Mouse (Mus musculus): ENCODE measurements at regions not wholly inside any gene's neighbourhood (a gene's known extent, or its start where the extent isn't known, plus 50 kb on each side); places are given as distances from the start of the nearest gene placed in this dataset.
A peak's percentile ranks its signal among the peaks of the same experiment; 100 is the strongest.

DNA sequence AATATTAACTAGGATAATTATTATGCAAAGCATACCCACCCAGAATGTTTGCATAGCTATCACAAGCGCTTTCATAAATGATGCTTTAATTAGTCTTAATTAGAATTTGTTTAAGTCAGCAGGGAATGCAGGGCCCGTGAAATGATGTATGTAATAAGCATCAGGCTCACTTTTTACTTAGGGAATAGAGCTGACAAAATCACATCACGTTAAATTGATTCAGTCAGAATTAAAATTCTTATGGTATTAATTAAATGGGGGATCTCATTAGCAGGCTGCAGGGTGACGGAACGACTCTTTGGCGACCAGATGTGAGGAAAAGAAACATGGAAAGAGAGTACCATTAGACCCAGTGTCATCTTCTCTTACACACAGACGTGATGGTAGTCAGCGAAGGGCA, 285.5 kb downstream of the Gpd2 start:
- Histone ChIP-seq H3K9me3 (no peaks in the 10 kb centered on the region), H3K27me3 (no peaks in the 10 kb centered on the region), H3K27ac (no peak overlapping the region), H3K36me3 (no peaks in the 10 kb centered on the region), H3K4me1 (no peaks in the 10 kb centered on the region), H3K9ac (no peak overlapping the region), H3K4me2 (replicated peaks) (no peak overlapping the region), H3K4me3 (no peak overlapping the region)
- WGBS: 47% methylated on average over 8 of the region's 8 CpGs
- ATAC-seq (ENCODE audit: low FRiP score, low read depth): no peak

DNA sequence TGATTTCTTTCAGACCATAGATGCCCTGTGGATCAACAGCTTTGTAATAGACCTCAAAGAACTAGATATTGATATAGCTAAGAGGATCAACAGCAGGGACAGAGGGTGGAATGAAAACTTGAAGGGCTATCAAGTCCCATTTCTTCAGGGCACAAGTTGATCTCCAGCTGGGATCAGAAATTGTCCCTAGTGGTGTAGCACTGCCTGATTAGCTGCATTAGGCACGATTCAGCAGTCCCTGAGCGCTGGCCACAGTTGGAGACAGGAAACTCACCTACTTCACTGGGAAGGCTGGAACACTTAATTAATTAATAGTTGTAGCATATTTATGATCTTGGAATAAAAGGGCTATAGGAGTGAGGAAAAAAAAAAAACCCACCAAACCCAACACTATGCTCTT, 290.5 kb downstream of the Gpd2 start:
- Histone ChIP-seq H3K4me1 (no peaks in the 10 kb centered on the region), H3K9ac (no peak overlapping the region), H3K27me3 (no peaks in the 10 kb centered on the region), H3K4me3 (no peak overlapping the region), H3K9me3 (no peaks in the 10 kb centered on the region), H3K36me3 (no peaks in the 10 kb centered on the region), H3K27ac (no peak overlapping the region), H3K4me2 (replicated peaks) (no peak overlapping the region)
- no peak for ATAC-seq (ENCODE audit: low FRiP score, low read depth)
- 32% methylated on average over 2 of the region's 2 CpGs for WGBS

DNA sequence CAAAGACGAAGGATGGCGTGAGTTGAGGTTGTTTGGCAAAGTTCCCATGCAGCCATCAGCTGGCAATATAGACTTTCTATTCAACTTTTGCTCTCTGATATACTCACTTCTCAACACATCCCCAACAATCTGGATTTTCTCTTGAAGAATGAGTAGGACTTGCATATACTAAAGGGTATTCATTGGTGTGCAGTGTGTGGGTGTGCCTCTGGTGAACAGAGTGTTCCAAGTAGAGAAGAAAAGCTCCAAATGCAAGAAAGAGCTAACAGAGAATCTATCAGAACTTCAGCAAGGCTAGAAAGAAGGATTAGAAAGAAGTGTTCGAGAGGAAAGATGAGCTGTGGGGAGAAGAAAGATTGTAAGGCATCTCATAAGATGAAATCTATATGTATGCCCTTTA, 302.4 kb downstream of the Gpd2 start:
- 89% methylated on average over 3 of the region's 3 CpGs for WGBS
- no peak overlapping the region for H3K27ac ChIP-seq
- no peaks in the 10 kb centered on the region for H3K4me1 ChIP-seq
- no peaks in the 10 kb centered on the region for H3K36me3 ChIP-seq
- no peaks in the 10 kb centered on the region for H3K9me3 ChIP-seq
- no peak overlapping the region for H3K4me3 ChIP-seq
- H3K4me2 ChIP-seq (replicated peaks): no peak overlapping the region
- H3K9ac ChIP-seq: no peak overlapping the region
- no peaks in the 10 kb centered on the region for H3K27me3 ChIP-seq
- no peak for ATAC-seq (ENCODE audit: low FRiP score, low read depth)

DNA sequence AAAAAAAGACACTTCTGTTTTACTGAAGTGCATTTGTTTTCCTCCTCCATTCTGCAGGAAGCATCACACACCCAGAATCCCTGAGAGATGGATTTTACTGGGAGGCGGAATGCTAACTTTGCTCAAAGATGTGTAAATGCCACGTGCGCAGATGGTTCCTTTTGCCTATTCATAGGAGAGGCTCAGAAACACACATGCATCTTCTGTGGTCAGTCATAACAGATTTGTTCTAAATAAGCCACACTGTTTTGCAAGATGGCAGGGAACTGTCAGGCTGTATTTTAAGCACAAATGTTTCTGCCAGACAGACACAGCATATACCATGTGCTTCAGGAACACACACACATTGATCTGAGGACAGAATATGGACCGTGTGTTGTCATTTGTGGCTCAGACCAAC, 327.8 kb downstream of the Gpd2 start:
- H3K4me3 ChIP-seq: no peak overlapping the region
- H3K4me2 ChIP-seq (replicated peaks): no peak overlapping the region
- 90% methylated on average over 4 of the region's 4 CpGs for WGBS
- H3K27me3 ChIP-seq: no peaks in the 10 kb centered on the region
- ATAC-seq (ENCODE audit: low FRiP score, low read depth): no peak
- H3K36me3 ChIP-seq: no peaks in the 10 kb centered on the region
- H3K27ac ChIP-seq: no peak overlapping the region
- no peaks in the 10 kb centered on the region for H3K4me1 ChIP-seq
- H3K9ac ChIP-seq: no peak overlapping the region
- H3K9me3 ChIP-seq: 0 out of 2 replicates have a peak, but pooled peaks cover 3% of the 10 kb centered on the region

DNA sequence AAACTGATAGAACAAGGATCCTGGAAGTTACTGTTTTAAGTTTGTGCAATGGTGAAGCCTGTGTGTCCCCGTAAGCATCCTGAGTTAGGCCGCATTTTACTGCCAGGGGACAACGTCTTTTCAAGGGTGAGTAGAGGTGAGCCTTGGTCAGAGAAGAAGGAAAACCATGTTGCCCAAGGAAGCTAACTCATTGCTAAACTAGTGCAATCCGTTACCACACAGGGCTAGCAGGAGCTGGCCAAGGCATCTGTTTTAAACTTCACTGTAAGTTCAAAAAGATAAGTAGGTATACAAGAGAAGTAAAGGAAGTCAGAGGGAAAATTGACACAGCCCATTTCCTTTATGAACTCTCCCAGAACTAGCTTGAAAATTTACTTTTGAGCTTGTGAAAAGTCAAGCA, 328.7 kb downstream of the Gpd2 start:
- 0 out of 2 replicates have a peak, but pooled peaks cover 3% of the 10 kb centered on the region for H3K9me3 ChIP-seq
- 77% methylated on average over 4 of the region's 4 CpGs for WGBS
- H3K27ac ChIP-seq: no peak overlapping the region
- no peaks in the 10 kb centered on the region for H3K4me1 ChIP-seq
- H3K9ac ChIP-seq: no peak overlapping the region
- H3K4me3 ChIP-seq: no peak overlapping the region
- no peaks in the 10 kb centered on the region for H3K27me3 ChIP-seq
- ATAC-seq (ENCODE audit: low FRiP score, low read depth): no peak
- H3K36me3 ChIP-seq: no peaks in the 10 kb centered on the region
- H3K4me2 ChIP-seq (replicated peaks): no peak overlapping the region

DNA sequence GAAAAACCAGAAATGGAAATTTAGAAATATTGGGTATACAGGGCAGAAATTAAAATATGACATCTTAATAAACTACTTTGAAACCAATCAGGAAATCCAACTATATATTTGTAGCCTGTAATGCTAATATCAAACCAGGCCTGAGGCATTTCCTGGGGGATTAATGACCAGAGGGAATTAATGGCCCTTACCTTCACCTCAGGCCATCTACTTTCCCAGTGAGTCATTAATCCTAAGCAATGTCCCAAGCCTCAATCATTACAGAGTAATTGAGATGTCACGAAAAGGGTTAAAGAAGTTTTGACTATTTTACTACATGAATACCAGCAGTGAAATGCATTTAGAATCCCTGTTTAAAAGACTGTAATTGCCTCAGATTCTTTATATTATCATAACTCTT, 329.7 kb downstream of the Gpd2 start:
- Histone ChIP-seq H3K9me3 (0 out of 2 replicates have a peak, but pooled peaks cover under 1% of the 10 kb centered on the region), H3K36me3 (no peaks in the 10 kb centered on the region), H3K9ac (no peak overlapping the region), H3K4me3 (no peak overlapping the region), H3K27me3 (no peaks in the 10 kb centered on the region), H3K4me1 (no peaks in the 10 kb centered on the region), H3K27ac (no peak overlapping the region), H3K4me2 (replicated peaks) (no peak overlapping the region)
- 65% methylated on average over 1 of the region's 1 CpGs for WGBS
- no peak for ATAC-seq (ENCODE audit: low FRiP score, low read depth)

DNA sequence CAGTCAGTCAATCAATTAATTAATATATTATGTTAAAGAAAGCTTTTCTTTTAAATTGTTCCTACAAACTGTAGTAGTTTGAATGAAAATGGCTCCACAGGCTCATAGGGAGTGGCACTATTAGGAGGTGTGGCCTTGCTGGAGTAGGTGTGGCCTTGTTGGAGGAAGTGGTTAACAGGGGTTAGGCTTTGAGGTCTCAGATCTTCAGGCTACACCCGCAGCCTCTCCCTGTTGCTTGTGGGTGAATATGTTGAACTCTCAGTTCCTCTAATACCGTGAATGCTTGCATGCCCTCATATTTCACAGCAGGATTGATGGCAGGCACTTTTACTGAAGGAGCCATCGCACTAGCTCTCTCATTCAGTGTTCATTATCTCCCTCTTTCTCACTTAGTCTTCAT, 349.6 kb downstream of the Gpd2 start:
- Histone ChIP-seq H3K9ac (no peak overlapping the region), H3K4me2 (replicated peaks) (no peak overlapping the region)

DNA sequence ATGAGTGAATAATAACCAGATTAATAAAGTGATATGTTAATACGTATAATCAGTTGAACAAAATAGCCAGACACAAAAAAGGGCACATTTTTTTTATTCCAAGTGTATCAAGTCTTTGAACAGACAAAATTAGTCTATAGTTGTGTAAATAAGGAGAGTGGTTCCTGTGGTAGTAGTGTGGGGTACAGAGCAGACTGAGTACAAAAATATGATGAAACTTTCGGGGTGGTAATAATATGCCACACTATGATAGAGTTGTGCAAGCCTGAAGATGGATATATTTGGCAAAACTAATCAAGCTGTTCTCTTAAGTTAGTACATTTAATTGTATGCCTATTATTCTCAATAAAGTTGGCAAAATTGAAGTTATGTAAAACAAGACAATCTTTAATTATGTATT, 356.1 kb downstream of the Gpd2 start:
- H3K27ac ChIP-seq: no peak overlapping the region
- H3K9ac ChIP-seq: no peak overlapping the region
- ATAC-seq (ENCODE audit: low FRiP score, low read depth): no peak
- no peak overlapping the region for H3K4me3 ChIP-seq
- H3K36me3 ChIP-seq: no peaks in the 10 kb centered on the region
- 94% methylated on average over 2 of the region's 2 CpGs for WGBS
- H3K4me2 ChIP-seq (replicated peaks): no peak overlapping the region
- peaks cover 7% of the 10 kb centered on the region for H3K4me1 ChIP-seq
- H3K9me3 ChIP-seq: no peaks in the 10 kb centered on the region
- no peaks in the 10 kb centered on the region for H3K27me3 ChIP-seq

More for the DNA sequence above, 349.6 kb downstream of the Gpd2 start:
- Histone ChIP-seq H3K27ac (no peak overlapping the region), H3K36me3 (no peaks in the 10 kb centered on the region), H3K4me1 (no peaks in the 10 kb centered on the region), H3K9me3 (no peaks in the 10 kb centered on the region), H3K27me3 (no peaks in the 10 kb centered on the region), H3K4me3 (no peak overlapping the region)
- ATAC-seq (ENCODE audit: low FRiP score, low read depth): no peak
- 85% methylated on average over 3 of the region's 3 CpGs for WGBS

DNA sequence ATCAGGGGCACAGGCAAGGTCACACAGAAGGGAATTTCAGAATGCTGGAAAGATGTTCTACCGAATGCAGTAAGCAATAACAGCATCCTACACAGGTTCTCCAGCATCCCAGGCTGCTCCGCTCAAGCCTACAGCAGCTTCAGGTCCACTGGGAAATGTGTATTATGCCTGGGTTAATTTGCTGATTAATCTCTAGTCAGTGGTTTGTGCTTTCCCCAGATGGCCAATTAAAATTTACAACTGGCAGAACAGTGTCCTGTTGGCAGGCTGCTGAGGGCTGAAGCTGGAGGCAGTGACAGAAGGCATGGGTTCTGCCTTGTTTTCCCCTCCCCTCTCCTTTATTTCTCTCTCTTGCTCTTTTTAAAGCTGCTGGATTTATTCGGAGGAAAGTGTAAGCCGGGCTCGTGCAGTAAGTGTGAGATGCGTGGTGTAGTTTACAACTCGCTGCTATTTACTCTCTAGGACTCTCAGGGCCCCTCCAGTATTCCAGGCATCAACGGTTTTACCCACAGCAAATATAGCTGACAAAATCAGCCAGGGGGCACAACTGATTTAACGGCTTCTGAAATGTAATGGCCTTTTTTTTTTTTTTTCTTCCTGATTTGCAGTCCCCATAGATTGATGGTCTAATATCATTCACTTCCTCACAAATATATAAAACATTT, 360.4 kb downstream of the Gpd2 start:
- WGBS: 5% methylated on average over 9 of the region's 9 CpGs
- no peak overlapping the region for H3K27ac ChIP-seq
- H3K27me3 ChIP-seq: no peaks in the 10 kb centered on the region
- peaks cover 7% of the 10 kb centered on the region for H3K4me1 ChIP-seq
- H3K4me2 ChIP-seq (replicated peaks): peak overlapping the region; percentile 42
- no peak overlapping the region for H3K9ac ChIP-seq
- H3K9me3 ChIP-seq: no peaks in the 10 kb centered on the region
- H3K4me3 ChIP-seq: no peak overlapping the region
- no peaks in the 10 kb centered on the region for H3K36me3 ChIP-seq
- no peak for ATAC-seq (ENCODE audit: low FRiP score, low read depth)

DNA sequence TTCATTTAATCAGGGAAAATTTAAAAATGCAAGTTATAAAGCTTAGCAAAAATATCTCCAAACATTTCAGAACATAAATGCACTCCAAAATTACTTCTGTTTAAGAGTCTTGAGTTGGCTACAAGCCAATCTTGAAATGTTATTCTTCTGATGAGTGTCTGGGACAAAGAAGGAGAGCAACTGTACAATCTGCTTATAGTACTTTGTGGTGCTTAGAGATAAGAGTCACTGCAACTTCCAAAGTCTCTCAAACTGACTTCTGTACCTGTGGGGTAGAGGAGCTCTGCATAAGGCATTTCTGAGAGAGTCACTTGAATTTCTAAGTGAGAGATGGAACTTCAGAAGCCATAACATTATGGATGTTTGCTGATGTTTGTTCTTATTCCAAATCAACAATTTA, 374.2 kb downstream of the Gpd2 start:
- H3K4me1 ChIP-seq: peaks cover 5% of the 10 kb centered on the region; the same call in 1 of the 2 replicates
- no peaks in the 10 kb centered on the region for H3K36me3 ChIP-seq
- H3K9ac ChIP-seq: no peak overlapping the region
- no peak overlapping the region for H3K4me2 ChIP-seq (replicated peaks)
- H3K4me3 ChIP-seq: no peak overlapping the region
- ATAC-seq (ENCODE audit: low FRiP score, low read depth): no peak
- H3K27me3 ChIP-seq: 0 out of 2 replicates have a peak, but pooled peaks cover 3% of the 10 kb centered on the region
- H3K27ac ChIP-seq: no peak overlapping the region
- H3K9me3 ChIP-seq: no peaks in the 10 kb centered on the region

DNA sequence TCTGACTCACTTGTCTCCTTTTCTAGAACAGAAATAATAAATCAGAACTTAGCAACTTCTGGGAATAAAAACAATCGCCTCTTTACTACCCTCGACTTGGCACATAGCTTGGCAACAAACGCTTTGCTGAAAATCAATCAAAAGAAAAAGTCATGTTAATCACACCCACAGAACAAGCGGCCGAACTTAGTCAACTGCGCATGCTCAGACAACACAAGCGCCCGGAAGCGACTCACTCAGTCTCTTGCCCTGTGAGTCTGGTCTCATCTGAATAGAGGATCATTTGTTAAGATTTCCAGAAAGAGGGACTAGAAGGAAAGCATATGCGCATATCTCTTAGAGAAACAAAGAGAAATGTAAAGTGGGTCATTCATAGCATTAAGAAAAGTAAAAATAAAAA, 375.8 kb downstream of the Gpd2 start:
- Histone ChIP-seq H3K36me3 (no peaks in the 10 kb centered on the region), H3K4me3 (no peak overlapping the region), H3K9ac (no peak overlapping the region), H3K4me1 (peaks cover 9% of the 10 kb centered on the region; the same call in 1 of the 2 replicates), H3K9me3 (no peaks in the 10 kb centered on the region), H3K27me3 (0 out of 2 replicates have a peak, but pooled peaks cover 6% of the 10 kb centered on the region), H3K27ac (no peak overlapping the region), H3K4me2 (replicated peaks) (peak overlapping the region; percentile 2; the same call in 1 of the 2 replicates)
- WGBS: 61% methylated on average over 10 of the region's 10 CpGs
- no peak for ATAC-seq (ENCODE audit: low FRiP score, low read depth)

DNA sequence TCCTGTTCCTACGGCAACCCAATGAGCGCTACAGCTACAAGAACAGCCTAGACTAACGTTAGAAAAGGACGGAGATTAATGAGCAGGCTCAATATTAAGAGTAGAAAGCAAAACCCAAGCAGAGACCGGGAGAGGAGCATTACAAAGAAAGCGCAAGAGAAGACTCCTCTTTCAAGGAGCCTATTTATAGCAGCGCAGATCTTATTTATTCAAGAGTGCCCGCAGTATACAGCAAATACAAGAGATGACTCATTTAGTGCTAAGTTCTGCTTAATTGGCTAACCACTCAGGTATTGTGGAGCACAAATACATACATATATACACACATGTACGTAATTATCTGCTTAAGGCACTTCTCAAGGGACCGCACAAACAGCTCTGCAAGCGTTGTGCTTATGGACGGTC, 377.2 kb downstream of the Gpd2 start:
- 0 out of 2 replicates have a peak, but pooled peaks cover 6% of the 10 kb centered on the region for H3K27me3 ChIP-seq
- H3K4me2 ChIP-seq (replicated peaks): peak overlapping the region; percentile 63
- H3K9ac ChIP-seq: peak overlapping the region; percentile 48; the same call in 1 of the 2 replicates
- ATAC-seq (ENCODE audit: low FRiP score, low read depth): no peak
- H3K9me3 ChIP-seq: no peaks in the 10 kb centered on the region
- 40% methylated on average over 12 of the region's 12 CpGs for WGBS
- no peaks in the 10 kb centered on the region for H3K36me3 ChIP-seq
- peak overlapping the region; percentile 33 for H3K4me3 ChIP-seq
- H3K4me1 ChIP-seq: peaks cover 9% of the 10 kb centered on the region; the same call in 1 of the 2 replicates
- H3K27ac ChIP-seq: no peak overlapping the region
